Mouse (Mus musculus) limb, embryonic 11.5 days (tissue): ENCODE measurements at regions not wholly inside any gene's neighbourhood (a gene's known extent, or its start where the extent isn't known, plus 50 kb on each side); places are given as distances from the start of the nearest gene placed in this dataset.

Experiments
- ATAC-seq: fragments of 200-750 bp; cut with Nextera tagmentation; 2 replicates; pipeline ENCODE4 v1.8.0; 2017; ENCODE audit warnings: low read depth; ENCODE audit not compliant: insufficient number of reproducible peaks, low FRiP score, low TSS enrichment
- DNase-seq: peaks from one replicate; pipeline ENCODE4 v3.0.0-alpha.2; 2015; ENCODE audit warnings: low spot score
- H3K27ac ChIP-seq: fragments of 300-500 bp; sonication (generic); replicated peaks from 2 replicates; pipeline ENCODE4 v1.5.1; 2014; ENCODE audit warnings: low read depth, mild to moderate bottlenecking, low read length
- H3K27me3 ChIP-seq: fragments of 300-500 bp; sonication (generic); 2 replicates; pipeline ENCODE4 v1.6.1; 2014; ENCODE audit warnings: mild to moderate bottlenecking, low read length, mixed read lengths; ENCODE audit not compliant: control insufficient read depth, insufficient read depth
- H3K36me3 ChIP-seq: fragments of 300-500 bp; sonication (generic); 2 replicates; pipeline ENCODE4 v1.6.1; 2014; ENCODE audit warnings: mild to moderate bottlenecking, low read length, moderate library complexity, mixed read lengths; ENCODE audit not compliant: control insufficient read depth, insufficient read depth
- H3K4me1 ChIP-seq: fragments of 300-500 bp; sonication (generic); 2 replicates; pipeline ENCODE4 v1.6.1; 2014; ENCODE audit warnings: low read length, mixed read lengths; ENCODE audit not compliant: control insufficient read depth, insufficient read depth
- H3K4me2 ChIP-seq: fragments of 300-500 bp; sonication (generic); 2 replicates; pipeline ENCODE4 v1.6.1; 2014; ENCODE audit warnings: low read depth, mild to moderate bottlenecking, moderate library complexity; ENCODE audit not compliant: severe bottlenecking
- H3K4me3 ChIP-seq: fragments of 300-500 bp; sonication (generic); 2 replicates; pipeline ENCODE4 v1.5.1; 2014; ENCODE audit warnings: low read depth, low read length
- H3K9ac ChIP-seq: fragments of 300-500 bp; sonication (generic); 2 replicates; pipeline ENCODE4 v1.6.1; 2014; ENCODE audit warnings: mild to moderate bottlenecking, low read length
- H3K9me3 ChIP-seq: fragments of 300-500 bp; sonication (generic); 2 replicates; pipeline ENCODE4 v1.6.1; 2016; ENCODE audit warnings: low read length; ENCODE audit not compliant: control insufficient read depth
- WGBS: fragments of 180-500 bp; shearing (Covaris S2); extraction: QIAGEN DNeasy Blood & Tissue Kit; methylation state at CpG from one replicate; pipeline ENCODE4 v1.1.7; 2014; 5-methylcytosine and 5-hydroxymethylcytosine counted together

DNA sequence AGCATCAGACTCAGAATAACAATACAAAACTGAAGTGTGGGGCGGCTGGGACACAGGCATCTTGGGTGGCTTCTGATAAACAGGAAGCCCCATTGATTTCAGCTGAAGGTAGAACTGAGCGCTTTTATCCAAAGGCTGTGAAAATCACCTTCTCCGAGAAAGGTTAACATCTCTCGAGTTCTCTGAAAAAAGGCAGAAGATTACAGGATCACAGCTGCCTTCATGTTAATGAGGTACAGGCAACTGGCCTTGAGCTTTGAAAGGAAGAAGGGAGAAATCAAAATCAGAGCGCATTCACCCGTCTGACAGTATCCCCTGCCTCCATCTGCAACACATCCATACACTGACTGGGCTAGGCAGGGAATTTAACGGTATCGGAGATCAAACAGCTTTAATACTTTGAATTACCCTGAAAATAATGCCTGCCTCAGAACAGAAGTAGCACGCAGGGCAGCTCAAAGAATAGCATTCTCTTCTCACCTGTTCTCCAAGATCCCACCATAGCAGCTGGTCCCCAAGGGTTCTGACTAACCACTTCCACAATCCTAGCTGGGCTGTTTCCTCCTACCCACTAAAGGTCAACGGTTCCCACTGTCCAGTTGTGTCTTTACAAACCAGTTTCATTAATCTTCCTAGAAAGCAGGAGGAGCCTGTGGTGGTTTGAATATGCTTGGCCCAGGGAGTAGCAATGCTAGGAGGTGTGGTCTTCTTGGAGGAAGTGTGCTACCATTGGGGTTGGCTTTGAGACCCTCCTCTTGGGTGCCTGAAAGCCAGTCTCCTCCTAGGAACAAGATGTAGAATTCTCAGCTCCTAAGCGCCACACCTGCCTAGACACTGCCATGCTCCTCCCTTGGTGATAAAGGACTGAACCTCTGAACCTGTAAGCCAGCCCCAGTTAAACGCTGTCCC lies 141.6 kb downstream of the Sox4 start:
- no peak for DNase-seq
- Histone ChIP-seq H3K9ac (no peak overlapping the region), H3K27me3 (no peaks in the 10 kb centered on the region), H3K4me1 (peaks cover 13% of the 10 kb centered on the region), H3K36me3 (no peaks in the 10 kb centered on the region), H3K4me2 (no peak overlapping the region), H3K27ac (no peak overlapping the region), H3K9me3 (no peaks in the 10 kb centered on the region), H3K4me3 (no peak overlapping the region)
- peak; percentile 57 for ATAC-seq
- WGBS = 20% methylated on average over 12 of the region's 12 CpGs

- Histone ChIP-seq H3K4me1 (peaks cover 13% of the 10 kb centered on the region), H3K27ac (no peak overlapping the region), H3K9me3 (no peaks in the 10 kb centered on the region), H3K27me3 (no peaks in the 10 kb centered on the region), H3K4me3 (no peak overlapping the region), H3K9ac (no peak overlapping the region; the same call in 1 of the 2 replicates), H3K4me2 (no peak overlapping the region), H3K36me3 (no peaks in the 10 kb centered on the region)
- WGBS = 12% methylated on average over 2 of the region's 2 CpGs
- DNase-seq (no peak), ATAC-seq (no peak)
Measured at GRCm38 (mm10) chr13:28811081-28811439, 142.5 kb downstream of the Sox4 start.

DNA sequence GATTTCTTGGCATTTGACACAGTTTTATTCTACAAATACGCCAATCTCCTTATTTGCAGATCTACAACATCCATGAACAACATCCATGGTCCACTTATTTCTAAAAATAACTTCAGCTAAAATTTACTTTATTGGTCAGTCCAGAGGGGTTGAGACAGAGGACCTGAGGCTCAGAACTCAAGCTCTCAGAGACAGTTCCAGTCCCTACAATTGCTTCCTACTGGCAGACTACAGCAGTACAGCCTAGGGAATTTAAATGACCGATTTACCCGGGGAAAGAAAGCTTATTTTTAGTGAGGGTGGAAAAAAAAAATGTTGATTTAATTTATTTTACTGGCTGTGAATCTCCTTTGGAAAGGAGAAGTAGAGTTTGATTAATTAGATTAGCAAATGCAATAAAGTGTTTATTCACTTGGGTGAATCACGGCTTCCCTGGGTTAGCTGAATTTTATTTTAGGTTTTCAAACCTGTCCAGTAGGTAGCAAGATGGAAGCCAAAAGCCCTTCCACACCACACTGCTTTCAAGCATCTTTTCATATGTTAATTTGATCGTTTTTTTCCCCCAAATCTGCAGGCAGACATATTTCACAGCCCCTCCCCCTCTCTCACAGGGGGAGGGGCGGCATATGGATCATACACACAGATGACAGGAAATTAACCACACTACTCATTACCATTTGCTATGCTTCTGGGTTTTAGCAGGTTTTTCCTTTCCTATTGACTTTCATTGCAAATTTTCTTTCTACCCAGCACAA lies 143.0 kb downstream of the Sox4 start:
- Histone ChIP-seq H3K4me2 (no peak overlapping the region), H3K9me3 (no peaks in the 10 kb centered on the region), H3K9ac (no peak overlapping the region), H3K4me3 (no peak overlapping the region), H3K27me3 (no peaks in the 10 kb centered on the region), H3K27ac (no peak overlapping the region), H3K36me3 (no peaks in the 10 kb centered on the region), H3K4me1 (peaks cover 13% of the 10 kb centered on the region)
- ATAC-seq (no peak), DNase-seq (no peak)
- WGBS = 46% methylated on average over 6 of the region's 6 CpGs

- no peaks in the 10 kb centered on the region for H3K9me3 ChIP-seq
- DNase-seq (no peak), ATAC-seq (no peak)
- H3K27ac ChIP-seq = no peak overlapping the region
- no peaks in the 10 kb centered on the region for H3K36me3 ChIP-seq
- H3K4me2 ChIP-seq = no peak overlapping the region
- WGBS = 69% methylated on average over 4 of the region's 4 CpGs
- H3K4me1 ChIP-seq = 0 out of 2 replicates have a peak, but pooled peaks cover under 1% of the 10 kb centered on the region
- no peak overlapping the region for H3K9ac ChIP-seq
- H3K27me3 ChIP-seq = no peaks in the 10 kb centered on the region
- no peak overlapping the region for H3K4me3 ChIP-seq
Measured at GRCm38 (mm10) chr13:28805302-28805701, 148.2 kb downstream of the Sox4 start.

DNA sequence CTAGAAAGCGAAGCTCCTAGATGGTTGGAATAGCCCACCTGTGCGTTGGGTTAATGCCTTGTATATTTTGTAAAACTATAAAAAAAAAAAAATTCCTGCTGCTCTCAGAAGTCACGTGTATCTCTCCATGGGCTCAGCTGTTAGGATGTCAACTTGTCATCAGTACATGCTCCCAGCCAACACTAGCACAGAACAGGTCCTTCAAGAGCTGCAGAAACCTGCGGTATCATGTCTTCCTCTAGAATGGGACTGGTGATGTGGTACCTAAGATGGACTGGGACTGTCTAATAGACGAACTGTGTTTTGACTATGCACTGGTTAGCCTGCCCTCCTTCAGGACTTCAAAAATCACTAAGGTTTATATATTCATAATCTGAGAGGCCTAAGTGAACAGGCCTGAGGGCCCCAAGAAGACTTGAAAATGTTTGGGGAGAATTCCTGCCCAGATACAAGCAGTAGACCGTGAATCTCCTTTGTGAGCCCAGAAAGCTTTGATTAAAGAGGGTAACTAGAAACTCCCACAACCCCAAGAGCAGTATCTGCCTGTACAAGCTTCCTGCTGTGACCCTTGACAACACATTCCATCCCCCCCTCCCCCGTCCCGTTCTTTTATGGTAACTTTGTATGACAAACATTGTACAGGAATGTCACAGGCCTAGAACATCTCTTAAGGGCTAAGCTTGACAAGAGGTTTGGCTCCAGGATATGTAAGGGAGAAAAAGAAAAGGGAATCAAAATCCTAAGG lies 152.1 kb downstream of the Sox4 start:
- Histone ChIP-seq H3K27me3 (no peaks in the 10 kb centered on the region), H3K9me3 (no peaks in the 10 kb centered on the region), H3K4me2 (no peak overlapping the region), H3K9ac (no peak overlapping the region), H3K4me1 (no peaks in the 10 kb centered on the region), H3K4me3 (no peak overlapping the region), H3K36me3 (no peaks in the 10 kb centered on the region), H3K27ac (no peak overlapping the region)
- ATAC-seq = no peak
- no peak for DNase-seq
- WGBS = 77% methylated on average over 8 of the region's 8 CpGs

DNA sequence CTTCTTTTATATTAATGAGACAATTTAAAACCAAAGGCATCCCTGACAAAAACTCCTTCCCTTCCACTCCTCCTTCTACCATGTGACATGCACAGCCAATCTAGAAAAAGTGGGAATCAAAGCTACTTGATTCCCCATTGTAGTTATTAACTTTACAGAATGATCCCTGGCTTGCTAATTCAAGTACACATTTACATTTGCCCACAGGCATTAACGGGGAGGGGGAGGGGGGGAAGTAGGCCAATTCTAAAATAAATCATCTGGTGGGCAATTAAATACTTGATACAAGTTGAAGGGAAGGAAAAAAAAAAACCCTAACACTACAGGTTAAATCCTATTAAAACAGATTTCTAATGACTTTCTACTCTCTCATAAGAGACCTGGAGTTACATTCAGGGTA lies 152.8 kb downstream of the Sox4 start:
- Histone ChIP-seq H3K4me2 (no peak overlapping the region), H3K9ac (no peak overlapping the region), H3K4me1 (no peaks in the 10 kb centered on the region), H3K9me3 (no peaks in the 10 kb centered on the region), H3K36me3 (no peaks in the 10 kb centered on the region), H3K4me3 (no peak overlapping the region), H3K27ac (no peak overlapping the region), H3K27me3 (no peaks in the 10 kb centered on the region)
- 59% methylated on average over 1 of the region's 1 CpGs for WGBS
- DNase-seq (no peak), ATAC-seq (no peak)

DNA sequence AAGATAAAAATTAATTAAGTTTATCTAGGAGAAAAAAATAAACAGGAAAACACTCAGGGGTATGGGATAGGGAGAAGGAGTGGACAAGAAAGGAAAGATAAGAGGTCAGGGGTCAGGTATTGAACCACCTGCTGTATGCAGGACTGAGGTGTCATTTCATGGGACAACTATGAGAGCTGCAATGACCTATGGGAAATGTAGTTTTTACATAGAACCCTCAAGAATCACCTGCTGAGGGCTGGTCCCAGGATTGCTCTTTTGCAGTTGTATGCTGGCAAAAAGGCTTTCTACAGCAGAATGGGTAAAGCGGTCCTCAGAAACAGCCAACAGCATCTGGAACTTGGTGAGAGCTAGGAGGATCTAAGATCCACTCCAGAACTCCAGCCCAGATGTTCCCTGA lies 154.0 kb downstream of the Sox4 start:
- no peak overlapping the region for H3K27ac ChIP-seq
- DNase-seq (no peak), ATAC-seq (no peak)
- H3K36me3 ChIP-seq = no peaks in the 10 kb centered on the region
- no peaks in the 10 kb centered on the region for H3K27me3 ChIP-seq
- no peaks in the 10 kb centered on the region for H3K9me3 ChIP-seq
- no peak overlapping the region for H3K9ac ChIP-seq
- H3K4me1 ChIP-seq = no peaks in the 10 kb centered on the region
- 55% methylated on average over 1 of the region's 1 CpGs for WGBS
- H3K4me3 ChIP-seq = no peak overlapping the region
- H3K4me2 ChIP-seq = no peak overlapping the region
